Mouse (Mus musculus): ENCODE measurements around the gene Tcerg1l. TPM values are rescaled to one million over a fixed set of nuclear protein-coding genes. Genes with fewer than 3 reads are reported as not detected.

Tcerg1l gene
- polyA plus RNA-seq, 1 experiment, result not detected

DNA sequence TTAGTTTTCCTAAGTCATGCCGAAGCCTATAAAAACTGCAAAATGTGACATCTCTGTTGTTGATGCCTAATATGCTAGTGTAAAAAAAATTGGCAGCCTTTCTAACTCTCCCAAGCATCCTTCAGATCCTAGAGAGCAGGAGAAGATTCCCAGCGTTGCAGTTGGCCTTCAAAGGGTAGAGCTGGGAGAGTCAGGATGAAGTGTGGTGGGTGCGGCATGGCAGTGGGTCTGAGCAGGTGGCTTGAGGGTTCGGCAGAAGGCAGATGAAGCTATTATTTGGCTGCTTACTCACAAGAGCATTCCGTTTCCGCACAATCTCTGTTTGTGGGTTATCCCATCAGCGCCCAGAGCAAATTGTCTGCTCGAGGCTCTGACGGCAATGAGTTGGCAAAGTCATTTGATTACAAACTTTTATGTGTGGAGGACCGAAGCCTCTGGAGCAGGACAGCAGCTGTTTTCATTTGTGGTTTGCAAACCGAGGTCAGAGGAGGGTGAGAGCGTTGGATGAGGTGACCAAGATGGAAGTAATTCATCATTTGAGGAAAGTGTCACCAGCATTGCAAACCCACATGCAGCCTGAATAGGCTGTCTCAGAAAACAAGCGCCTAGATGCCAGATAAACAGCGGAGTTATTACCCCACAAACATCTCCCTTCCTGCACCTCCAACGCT lies 195.2 kb downstream of the Tcerg1l start:
- Histone ChIP-seq H3K9me3 (peaks cover 2% of the 10 kb centered on the region; the same call in 1 of the 2 replicates), H3K4me1 (0 out of 2 replicates have a peak, but pooled peaks cover 4% of the 10 kb centered on the region), H3K36me3 (replicated peaks; ENCODE audit: low read length) (no peaks in the 10 kb centered on the region), H3K27me3 (replicated peaks) (no peaks in the 10 kb centered on the region), H3K4me3 (replicated peaks) (no peak overlapping the region)
- no peak for TF ChIP-seq FLI1 (IDR thresholded peaks at IDR 0.05; ENCODE audit: low read length)
- TF ChIP-seq GATA1 (IDR thresholded peaks at IDR 0.05; ENCODE audit: borderline replicate concordance, low read length), result no peak

- TF ChIP-seq FLI1 (IDR thresholded peaks at IDR 0.05; ENCODE audit: low read length) (no peak), GATA1 (IDR thresholded peaks at IDR 0.05; ENCODE audit: borderline replicate concordance, low read length) (no peak)
- peaks cover 2% of the 10 kb centered on the region; the same call in 1 of the 2 replicates for H3K9me3 ChIP-seq
- no peaks in the 10 kb centered on the region for H3K36me3 ChIP-seq (replicated peaks; ENCODE audit: low read length)
- no peaks in the 10 kb centered on the region for H3K27me3 ChIP-seq (replicated peaks)
- no peak overlapping the region for H3K4me3 ChIP-seq (replicated peaks)
- no peaks in the 10 kb centered on the region for H3K4me1 ChIP-seq
Observed at GRCm38 (mm10) chr7:138199333-138200058, 198.0 kb downstream of the Tcerg1l start.

GRCm38 (mm10) chr7:138196139-138196538 lies 201.4 kb downstream of the Tcerg1l start:
- no peaks in the 10 kb centered on the region for H3K4me1 ChIP-seq
- TF ChIP-seq GATA1 (IDR thresholded peaks at IDR 0.05; ENCODE audit: borderline replicate concordance, low read length) (no peak), FLI1 (IDR thresholded peaks at IDR 0.05; ENCODE audit: low read length) (no peak)
- H3K9me3 ChIP-seq, result peaks cover 2% of the 10 kb centered on the region; the same call in 1 of the 2 replicates
- no peak overlapping the region for H3K4me3 ChIP-seq (replicated peaks)
- H3K27me3 ChIP-seq (replicated peaks), result no peaks in the 10 kb centered on the region
- H3K36me3 ChIP-seq (replicated peaks; ENCODE audit: low read length), result no peaks in the 10 kb centered on the region

DNA sequence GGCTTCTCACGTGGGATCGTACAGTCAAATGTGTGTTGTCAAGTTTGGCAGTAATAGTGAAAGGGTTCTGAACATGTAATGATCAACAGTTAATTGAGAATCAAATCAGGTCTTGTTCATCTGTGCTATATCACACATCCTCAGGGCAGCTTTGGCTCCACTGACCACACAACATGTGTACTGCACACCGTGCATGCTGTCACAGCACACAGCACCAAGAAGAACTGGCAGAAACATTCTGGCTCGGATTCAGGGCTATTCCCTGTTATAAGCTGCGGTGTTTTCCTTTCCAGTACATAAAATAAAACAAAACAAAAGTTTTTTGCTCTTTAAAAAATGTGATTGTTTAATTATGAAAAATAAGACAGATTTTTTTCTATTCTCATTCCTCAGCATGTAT lies 213.3 kb downstream of the Tcerg1l start:
- TF ChIP-seq GATA1 (IDR thresholded peaks at IDR 0.05; ENCODE audit: borderline replicate concordance, low read length), result no peak
- TF ChIP-seq FLI1 (IDR thresholded peaks at IDR 0.05; ENCODE audit: low read length), result no peak
- no peaks in the 10 kb centered on the region for H3K36me3 ChIP-seq (replicated peaks; ENCODE audit: low read length)
- no peaks in the 10 kb centered on the region for H3K27me3 ChIP-seq (replicated peaks)
- H3K9me3 ChIP-seq, result no peaks in the 10 kb centered on the region
- no peaks in the 10 kb centered on the region for H3K4me1 ChIP-seq
- no peak overlapping the region for H3K4me3 ChIP-seq (replicated peaks)

- no peak overlapping the region for H3K4me3 ChIP-seq (replicated peaks)
- H3K9me3 ChIP-seq, result no peaks in the 10 kb centered on the region; the same call in 1 of the 2 replicates
- no peaks in the 10 kb centered on the region for H3K4me1 ChIP-seq
- H3K36me3 ChIP-seq (replicated peaks; ENCODE audit: low read length), result no peaks in the 10 kb centered on the region
- TF ChIP-seq FLI1 (IDR thresholded peaks at IDR 0.05; ENCODE audit: low read length), result no peak
- TF ChIP-seq GATA1 (IDR thresholded peaks at IDR 0.05; ENCODE audit: borderline replicate concordance, low read length), result no peak
- no peaks in the 10 kb centered on the region for H3K27me3 ChIP-seq (replicated peaks)
Observed at GRCm38 (mm10) chr7:138182216-138182615, 215.3 kb downstream of the Tcerg1l start.

GRCm38 (mm10) chr7:138178617-138179016 lies 218.9 kb downstream of the Tcerg1l start:
- peaks cover 17% of the 10 kb centered on the region for H3K9me3 ChIP-seq
- H3K4me3 ChIP-seq (replicated peaks), result no peak overlapping the region
- no peak for TF ChIP-seq FLI1 (IDR thresholded peaks at IDR 0.05; ENCODE audit: low read length)
- no peak for TF ChIP-seq GATA1 (IDR thresholded peaks at IDR 0.05; ENCODE audit: borderline replicate concordance, low read length)
- H3K27me3 ChIP-seq (replicated peaks), result no peaks in the 10 kb centered on the region
- H3K4me1 ChIP-seq, result no peaks in the 10 kb centered on the region
- no peaks in the 10 kb centered on the region for H3K36me3 ChIP-seq (replicated peaks; ENCODE audit: low read length)

DNA sequence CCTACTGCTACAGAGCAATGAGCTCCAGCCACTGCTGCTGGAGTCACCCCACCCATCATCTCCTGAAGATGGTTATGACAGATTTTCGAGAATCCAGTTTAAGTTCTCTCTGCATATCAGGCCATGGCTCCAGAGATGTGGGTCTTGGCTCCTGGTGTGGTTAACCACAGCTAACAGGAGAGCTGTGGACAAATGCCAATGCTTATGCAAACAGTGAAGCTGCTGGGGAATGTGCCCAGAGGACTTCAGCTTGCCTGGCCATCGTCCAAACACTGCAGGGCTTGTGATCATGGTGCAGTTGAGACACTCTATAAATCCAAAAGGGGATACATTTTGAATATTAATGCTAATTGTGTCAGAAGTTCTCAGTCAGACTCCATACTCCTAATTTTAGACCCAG lies 221.5 kb downstream of the Tcerg1l start:
- no peak for TF ChIP-seq FLI1 (IDR thresholded peaks at IDR 0.05; ENCODE audit: low read length)
- no peak for TF ChIP-seq GATA1 (IDR thresholded peaks at IDR 0.05; ENCODE audit: borderline replicate concordance, low read length)
- Histone ChIP-seq H3K4me1 (no peaks in the 10 kb centered on the region), H3K36me3 (replicated peaks; ENCODE audit: low read length) (no peaks in the 10 kb centered on the region), H3K9me3 (peaks cover 21% of the 10 kb centered on the region), H3K4me3 (replicated peaks) (no peak overlapping the region), H3K27me3 (replicated peaks) (no peaks in the 10 kb centered on the region)

DNA sequence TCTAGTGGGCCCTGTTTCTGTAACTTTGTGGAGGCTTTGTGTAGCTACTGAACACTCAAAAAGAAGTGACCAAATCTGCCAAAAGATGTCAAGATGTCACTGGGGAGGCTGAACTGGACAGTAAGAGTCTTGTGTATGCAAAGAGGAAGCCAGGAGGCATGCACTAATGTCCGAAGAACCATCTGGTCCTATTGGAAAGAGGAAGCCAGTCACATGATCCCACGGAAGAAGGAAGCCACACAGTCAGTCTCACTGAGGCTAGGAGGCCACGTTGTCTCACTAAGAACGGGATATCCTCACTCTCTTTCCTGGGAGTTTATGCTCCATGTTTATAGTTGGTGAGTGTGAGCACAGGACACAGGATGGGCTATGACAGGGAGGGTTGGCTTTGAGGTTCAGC lies 227.1 kb downstream of the Tcerg1l start:
- H3K9me3 ChIP-seq, result peaks cover 21% of the 10 kb centered on the region
- H3K36me3 ChIP-seq (replicated peaks; ENCODE audit: low read length), result no peaks in the 10 kb centered on the region
- H3K27me3 ChIP-seq (replicated peaks), result no peaks in the 10 kb centered on the region
- no peak overlapping the region for H3K4me3 ChIP-seq (replicated peaks)
- TF ChIP-seq GATA1 (IDR thresholded peaks at IDR 0.05; ENCODE audit: borderline replicate concordance, low read length) (no peak), FLI1 (IDR thresholded peaks at IDR 0.05; ENCODE audit: low read length) (no peak)
- H3K4me1 ChIP-seq, result no peaks in the 10 kb centered on the region

All from megakaryocyte, embryonic 14.5 days (primary cell).